Mouse (Mus musculus) cortical plate, adult 2 months (tissue): Measurements from ENCODE around the gene Ttl. TPM values are rescaled to one million over a fixed set of nuclear protein-coding genes. Genes with fewer than 3 reads are reported as not detected.

Experiments used
- H3K27ac ChIP-seq: fragments of 200-500 bp; 2 replicates; pipeline ENCODE4 v1.5.1; 2012; ENCODE audit warnings: low read length, control low read depth, inconsistent platforms; ENCODE audit not compliant: insufficient read depth
- H3K4me1 ChIP-seq: fragments of 200-500 bp; 2 replicates; pipeline ENCODE4 v1.6.1; 2011; ENCODE audit warnings: low read length; ENCODE audit not compliant: control insufficient read depth, insufficient read depth
- H3K4me3 ChIP-seq: fragments of 200-500 bp; 2 replicates; pipeline ENCODE4 v1.5.1; 2011; ENCODE audit warnings: mild to moderate bottlenecking, low read length, control low read depth; ENCODE audit not compliant: insufficient read depth
- CTCF ChIP-seq: fragments of 200-500 bp; IDR thresholded peaks from 2 replicates; pipeline ENCODE4 v1.5.1; 2011; ENCODE audit warnings: mild to moderate bottlenecking, control low read depth, low read length; ENCODE audit not compliant: insufficient read depth; ENCODE audit errors: extremely low read depth
- POLR2A ChIP-seq: fragments of 200-500 bp; IDR thresholded peaks from 2 replicates; pipeline ENCODE4 v1.6.1; 2011; ENCODE audit warnings: mild to moderate bottlenecking, low read length, control low read depth; ENCODE audit not compliant: insufficient read depth; ENCODE audit errors: extremely low read depth
- polyA plus RNA-seq: library from polyadenylated mRNA; depleted of rRNA; stranded (reverse); fragments of >200 nt; gene quantifications from 2 replicates; pipeline ENCODE4 v1.2.3, GENCODE M21; 2012; rRNA removed

The Ttl gene
- polyA plus RNA-seq, result 44.1 and 45.2 TPM in 2 replicates

DNA sequence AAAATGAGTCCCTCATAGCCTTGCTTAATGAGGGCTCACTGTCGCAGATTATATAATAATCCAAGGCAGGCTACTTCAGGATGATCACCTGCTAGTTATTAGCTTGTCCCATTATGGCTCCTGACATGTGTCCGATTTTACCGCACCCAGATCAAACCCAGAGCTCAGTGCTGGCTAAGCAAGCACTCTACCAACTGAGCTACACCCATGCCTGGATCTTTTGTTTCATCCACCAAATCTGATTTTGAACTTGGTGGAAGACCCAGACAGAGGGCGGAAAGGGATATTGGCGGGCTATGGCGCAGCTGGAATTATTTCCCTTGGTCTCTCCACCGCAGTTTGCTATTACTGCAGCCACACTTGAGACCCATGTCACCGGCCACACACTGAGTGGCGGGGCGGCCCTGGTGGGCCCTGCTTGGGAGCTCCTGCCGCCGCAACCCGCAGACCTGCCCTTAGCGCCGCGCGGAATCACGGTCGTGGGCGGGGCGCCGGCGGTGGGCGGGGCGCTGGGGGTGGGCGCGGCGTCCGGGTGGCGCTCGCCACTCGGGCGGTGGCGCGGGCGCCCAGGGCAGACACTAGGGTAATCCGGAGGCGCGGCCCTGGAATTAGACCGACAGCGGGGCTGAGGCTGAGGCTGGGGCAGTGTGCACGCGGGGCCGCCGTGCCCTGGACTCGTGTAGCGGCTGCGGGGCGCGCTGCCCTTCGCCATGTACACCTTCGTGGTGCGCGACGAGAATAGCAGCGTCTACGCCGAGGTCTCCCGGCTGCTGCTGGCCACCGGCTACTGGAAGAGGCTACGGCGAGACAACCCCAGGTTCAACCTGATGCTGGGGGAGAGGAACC, at the start of gene Ttl:
TSS of gene Ttl (plus strand) at position 506 of the 846 bp plus-strand sequence.
- H3K4me3 ChIP-seq, result peak within 1 kb of the TSS; percentile 85
- TF ChIP-seq CTCF (no peak), POLR2A (peak; percentile 55)
- peaks cover 7% of the 10 kb centered on the region for H3K4me1 ChIP-seq
- peak within 1 kb of the TSS; percentile 65 for H3K27ac ChIP-seq

DNA sequence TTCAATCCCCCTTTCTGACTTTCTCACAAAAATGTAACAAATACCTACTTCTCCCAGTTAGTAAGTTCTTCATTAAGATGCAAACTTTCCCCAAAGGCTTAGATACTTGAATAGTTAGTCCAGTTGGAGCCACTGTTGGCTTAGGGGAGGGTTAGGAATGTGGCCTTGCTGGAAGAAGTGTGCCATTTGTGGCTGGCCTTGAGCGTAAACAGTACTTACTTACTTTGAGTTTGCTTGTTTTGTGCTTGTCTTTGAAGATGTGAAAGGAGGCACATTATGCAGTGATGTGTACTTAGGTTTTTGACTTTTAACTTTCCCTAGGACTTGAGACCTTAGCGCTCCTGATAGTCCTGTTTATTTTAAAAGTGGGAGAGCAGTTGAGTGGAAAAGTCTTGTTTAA, 45.6 kb upstream of the Ttl start:
- no peaks in the 10 kb centered on the region for H3K4me1 ChIP-seq
- no peak overlapping the region for H3K27ac ChIP-seq
- no peak overlapping the region for H3K4me3 ChIP-seq
- no peak for TF ChIP-seq CTCF
- no peak for TF ChIP-seq POLR2A

DNA sequence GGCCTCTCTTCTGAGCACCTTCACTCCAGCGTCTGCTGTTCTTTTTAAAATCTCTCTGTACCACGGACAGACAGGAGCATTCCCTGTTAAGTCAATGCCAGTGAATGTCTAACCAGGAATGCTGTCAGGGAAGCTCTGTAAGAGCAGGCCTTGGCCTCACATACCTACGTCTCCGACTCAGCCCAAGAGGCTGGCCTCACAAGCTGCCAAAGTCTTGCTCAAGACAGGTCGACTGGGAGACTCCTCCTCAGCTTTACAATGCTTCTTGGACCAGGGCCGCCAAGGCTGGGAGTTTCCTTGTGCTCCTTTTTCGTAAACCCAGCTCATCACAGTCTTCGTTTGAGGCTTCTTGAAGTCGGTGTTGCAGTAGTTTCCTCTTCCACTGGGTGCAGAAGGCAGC, 40.9 kb upstream of the Ttl start:
- Histone ChIP-seq H3K4me1 (no peaks in the 10 kb centered on the region), H3K27ac (no peak overlapping the region), H3K4me3 (no peak overlapping the region)
- TF ChIP-seq CTCF (no peak), POLR2A (no peak)

DNA sequence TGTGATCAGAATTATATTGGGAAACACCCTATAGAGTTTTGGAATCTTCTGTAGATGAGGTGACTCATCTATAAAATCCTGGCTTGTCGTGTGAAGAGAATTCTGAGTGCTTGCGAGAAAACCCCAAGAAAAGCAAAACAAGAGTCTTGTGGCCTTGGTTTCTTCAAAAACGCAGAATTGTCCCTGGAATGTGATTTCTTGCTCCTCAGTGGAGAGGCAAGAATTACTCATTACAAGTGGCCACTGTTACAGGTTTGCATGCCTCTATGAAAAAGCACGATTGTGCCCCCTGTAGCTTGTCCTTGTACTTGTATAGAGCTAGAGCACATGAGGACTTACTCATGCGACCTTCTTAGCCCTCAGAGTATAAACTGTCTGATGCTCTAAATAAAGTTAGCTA, 30.4 kb upstream of the Ttl start:
- TF ChIP-seq POLR2A, result no peak
- no peak for TF ChIP-seq CTCF
- H3K27ac ChIP-seq, result no peak overlapping the region
- H3K4me1 ChIP-seq, result no peaks in the 10 kb centered on the region
- H3K4me3 ChIP-seq, result no peak overlapping the region

DNA sequence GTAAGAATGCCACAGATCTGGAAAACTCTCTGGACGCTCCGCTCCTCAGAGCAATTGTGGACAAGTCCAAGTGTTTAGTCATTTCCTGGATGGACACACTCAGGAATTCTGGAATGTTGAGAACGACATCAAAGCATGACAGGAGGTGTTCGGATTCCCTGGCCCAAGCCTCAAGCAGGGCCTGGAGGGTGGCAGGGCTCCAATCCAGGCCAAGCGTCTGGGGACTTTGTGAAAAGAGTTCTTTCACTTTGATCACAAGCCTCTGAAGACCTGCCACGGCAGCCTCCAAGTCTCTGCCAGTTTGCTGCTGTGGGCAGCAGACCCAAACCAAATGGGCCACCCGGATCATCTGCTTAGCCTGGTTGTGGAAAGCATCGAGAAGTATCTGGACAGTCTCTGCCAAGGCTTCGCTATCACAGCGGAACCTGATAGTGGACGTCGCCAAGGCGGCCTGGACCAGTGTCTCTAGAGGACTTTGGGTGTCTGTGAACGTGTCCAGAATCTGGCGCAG, 27.3 kb upstream of the Ttl start:
- peak overlapping the region; percentile 21 for H3K4me3 ChIP-seq
- TF ChIP-seq CTCF (no peak), POLR2A (no peak)
- no peak overlapping the region for H3K27ac ChIP-seq
- no peaks in the 10 kb centered on the region for H3K4me1 ChIP-seq

DNA sequence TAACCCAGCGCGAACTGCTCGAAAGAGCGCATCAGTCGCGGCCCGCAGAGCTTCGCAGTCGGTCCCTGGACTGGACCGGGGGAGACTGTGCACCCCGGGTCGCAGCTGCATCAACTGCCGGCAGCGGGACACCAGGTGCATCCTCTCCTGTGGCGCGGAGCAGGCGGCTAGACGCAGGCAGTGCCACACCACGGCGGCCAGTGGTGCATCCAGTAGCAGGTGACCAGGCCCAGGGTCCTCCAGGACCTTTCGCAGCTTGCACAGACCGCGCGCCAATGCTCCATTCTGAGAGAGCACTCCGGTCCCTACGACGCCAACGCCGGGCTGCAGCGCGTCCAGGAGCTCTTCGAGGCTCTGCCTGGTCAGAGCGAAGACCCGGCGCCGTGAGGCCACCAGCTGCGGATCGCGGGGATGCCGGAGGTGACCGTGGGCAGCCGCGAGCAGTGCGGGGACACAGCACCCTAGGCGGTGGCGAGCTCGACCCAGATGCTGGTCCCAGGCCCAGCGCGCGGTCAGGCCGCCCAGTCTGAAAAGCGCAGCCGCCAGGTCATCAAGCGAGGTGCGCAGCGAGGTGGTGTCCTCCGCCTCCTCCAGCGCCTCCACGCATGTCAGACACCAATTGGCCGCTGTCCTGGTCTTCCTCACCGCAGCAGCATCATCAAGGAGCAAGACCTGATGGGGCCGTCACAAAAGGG, 26.7 kb upstream of the Ttl start:
- TF ChIP-seq CTCF, result no peak
- no peaks in the 10 kb centered on the region for H3K4me1 ChIP-seq
- H3K4me3 ChIP-seq, result peak overlapping the region; percentile 21
- no peak overlapping the region for H3K27ac ChIP-seq

DNA sequence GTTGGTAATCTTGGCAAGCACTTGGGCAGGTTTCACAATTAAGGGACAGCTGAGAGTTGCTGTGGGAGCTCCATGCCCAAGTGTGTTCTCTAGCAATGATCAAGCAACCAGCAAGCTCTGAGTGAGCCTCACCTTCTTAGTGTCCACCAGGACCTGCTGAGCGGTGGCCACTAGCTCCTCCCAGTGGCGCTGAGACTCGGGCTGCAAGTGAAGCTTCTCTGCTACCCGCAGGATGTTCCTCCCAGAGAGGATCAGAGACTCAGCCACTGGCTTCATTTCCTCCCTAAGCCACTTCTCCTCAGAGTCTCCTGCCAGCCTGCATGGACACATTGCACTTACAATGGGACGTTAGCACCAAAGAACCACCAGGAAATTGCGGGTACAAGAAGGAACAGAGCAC, 25.2 kb upstream of the Ttl start:
- H3K4me1 ChIP-seq, result no peaks in the 10 kb centered on the region
- H3K4me3 ChIP-seq, result no peak overlapping the region
- TF ChIP-seq CTCF (0 out of 2 replicates have a peak, but pooled peaks have one; percentile 6), POLR2A (no peak)
- H3K27ac ChIP-seq, result no peak overlapping the region

DNA sequence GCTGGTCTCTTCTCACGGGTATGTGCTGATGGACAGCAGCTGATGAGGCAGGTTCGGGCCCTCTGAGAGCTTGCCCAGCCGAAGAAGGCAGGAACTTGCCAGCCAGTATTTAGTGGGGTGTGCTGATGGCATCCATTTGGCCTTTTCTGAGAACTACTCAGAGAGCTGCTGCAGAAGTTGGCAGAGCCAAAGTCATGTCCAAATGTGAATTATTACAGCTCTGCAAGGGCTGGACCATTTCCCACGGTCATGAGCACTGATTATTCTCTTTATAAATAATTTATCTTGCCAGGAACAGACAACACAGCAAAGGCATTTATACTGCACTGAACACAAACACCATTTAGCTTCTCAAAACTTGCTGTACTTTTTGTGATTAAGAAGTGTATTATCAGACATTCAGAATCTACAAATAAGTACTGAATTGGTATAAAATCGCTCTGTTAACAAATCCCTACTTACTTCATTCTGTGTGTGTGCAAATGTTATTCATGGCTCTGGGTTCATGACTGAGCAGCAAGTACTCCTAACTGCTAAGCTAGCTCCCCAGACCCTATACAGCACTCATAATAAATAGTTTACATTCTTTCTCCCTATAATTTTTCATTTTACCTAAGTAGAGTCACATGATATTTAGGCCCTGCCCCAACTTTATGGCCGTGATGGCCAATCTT, 19.4 kb upstream of the Ttl start:
- H3K4me1 ChIP-seq, result no peaks in the 10 kb centered on the region
- no peak overlapping the region for H3K4me3 ChIP-seq
- H3K27ac ChIP-seq, result no peak overlapping the region
- no peak for TF ChIP-seq POLR2A
- TF ChIP-seq CTCF, result no peak

DNA sequence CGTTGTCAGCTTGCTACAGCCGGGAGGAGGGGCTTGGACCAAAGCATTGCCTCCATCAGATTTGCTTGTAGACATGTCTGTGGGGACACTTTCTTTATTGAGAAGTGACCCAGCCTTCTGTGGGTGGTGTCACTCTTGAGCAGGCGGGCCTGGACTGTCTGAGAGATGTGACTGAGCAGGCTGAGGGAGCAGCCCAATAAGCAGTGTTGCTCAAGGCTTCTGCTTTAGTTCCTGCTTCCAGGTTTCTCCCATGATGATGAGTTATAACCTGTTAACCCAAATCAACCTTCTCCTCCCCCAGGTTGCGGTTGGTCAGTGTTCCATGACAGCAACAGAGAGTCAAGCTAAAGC, 18.9 kb upstream of the Ttl start:
- no peak for TF ChIP-seq CTCF
- Histone ChIP-seq H3K4me1 (no peaks in the 10 kb centered on the region), H3K27ac (no peak overlapping the region), H3K4me3 (no peak overlapping the region)
